8 mouse cellular contexts compared by ENCODE assay signal in genomic region chr16:72979407-72980219, GRCm38 (mm10).
A peak's percentile ranks its signal among the peaks of the same experiment; 100 is the strongest.
DNase-seq lines count a peak whose midpoint lies in the region; ATAC-seq and TF ChIP-seq lines count a peak whose summit lies in the region.

No protein-coding gene starts in this region.

- no peak overlapping the region for H3K9ac ChIP-seq in kidney, embryonic 16.5 days (replicated peaks; ENCODE audit: low read length)
- no peak overlapping the region for H3K9ac ChIP-seq in liver, adult 2 months (ENCODE audit: low read depth, low read length)
- no peak overlapping the region for H3K9ac ChIP-seq in neural tube, embryonic 11.5 days (ENCODE audit: low read length)

- peak; percentile 78 for ATAC-seq in granulocyte monocyte progenitor cell, adult 5-6 weeks (replicated peaks; ENCODE audit: poor library complexity, severe bottlenecking)
- ATAC-seq in kidney, embryonic 16.5 days (ENCODE audit: low FRiP score, low TSS enrichment) = peak; percentile 55
- ATAC-seq in neural tube, embryonic 11.5 days (ENCODE audit: insufficient read depth, low FRiP score, low TSS enrichment) = peak; percentile 45; the same call in 1 of the 2 replicates

- no peaks in the 10 kb centered on the region for H3K9me3 ChIP-seq in kidney, embryonic 16.5 days (ENCODE audit: low read length)
- no peaks in the 10 kb centered on the region for H3K9me3 ChIP-seq in neural tube, embryonic 11.5 days (ENCODE audit: control insufficient read depth, low read length)

- TF ChIP-seq POLR2A in liver, adult 2 months (IDR thresholded peaks at IDR 0.05; ENCODE audit: extremely low read depth, insufficient read depth, low read length) = no peak

- H3K27me3 ChIP-seq in kidney, embryonic 16.5 days (ENCODE audit: insufficient read depth, low read length) = no peaks in the 10 kb centered on the region
- no peaks in the 10 kb centered on the region for H3K27me3 ChIP-seq in liver, adult 2 months (ENCODE audit: control insufficient read depth, insufficient read depth, low read length)
- no peaks in the 10 kb centered on the region for H3K27me3 ChIP-seq in neural tube, embryonic 11.5 days (ENCODE audit: control insufficient read depth, insufficient read depth, low read length)

- H3K4me3 ChIP-seq in kidney, embryonic 16.5 days (ENCODE audit: low read length) = no peak overlapping the region
- H3K4me3 ChIP-seq in liver, adult 2 months (ENCODE audit: insufficient read depth, low read depth, low read length) = no peak overlapping the region
- H3K4me3 ChIP-seq in neural tube, embryonic 11.5 days (ENCODE audit: low read depth, low read length) = no peak overlapping the region

- no peak overlapping the region for H3K27ac ChIP-seq in kidney, embryonic 16.5 days (ENCODE audit: low read length)
- H3K27ac ChIP-seq in liver, adult 2 months (replicated peaks; ENCODE audit: insufficient read depth, low read depth, low read length) = no peak overlapping the region
- no peak overlapping the region for H3K27ac ChIP-seq in neural tube, embryonic 11.5 days (ENCODE audit: low read depth, low read length)

- no peaks in the 10 kb centered on the region for H3K36me3 ChIP-seq in kidney, embryonic 16.5 days (ENCODE audit: insufficient read depth, low read length)
- H3K36me3 ChIP-seq in liver, adult 2 months (ENCODE audit: control insufficient read depth, insufficient read depth, low read length) = no peaks in the 10 kb centered on the region
- no peaks in the 10 kb centered on the region; the same call in 1 of the 2 replicates for H3K36me3 ChIP-seq in neural tube, embryonic 11.5 days (ENCODE audit: control insufficient read depth, insufficient read depth, low read length)

- WGBS in kidney, embryonic 16.5 days = 31% methylated on average over 8 of the region's 8 CpGs
- WGBS in liver, adult 2 months = 25% methylated on average over 8 of the region's 8 CpGs
- 32% methylated on average over 8 of the region's 8 CpGs for WGBS in neural tube, embryonic 11.5 days

- peak; percentile 72 for DNase-seq in 416B (ENCODE audit: low read depth)
- peak; percentile 60 for DNase-seq in adrenal gland, adult 2 months
- peak; percentile 88 for DNase-seq in embryo, embryonic 10.5 days (ENCODE audit: low spot score)
- peak; percentile 51 for DNase-seq in liver, adult 2 months (ENCODE audit: extremely low read depth, low read depth, low spot score)
- peak; percentile 76 for DNase-seq in neural tube, embryonic 11.5 days (ENCODE audit: low spot score)
- peak; percentile 42 for DNase-seq in thymus, postnatal 25 days

- H3K79me2 ChIP-seq in liver, adult 2 months (ENCODE audit: control insufficient read depth, insufficient read depth, low read length) = no peaks in the 10 kb centered on the region

- no peak overlapping the region for H3K4me2 ChIP-seq in kidney, embryonic 16.5 days (replicated peaks; ENCODE audit: low read depth, low read length)
- H3K4me2 ChIP-seq in neural tube, embryonic 11.5 days (ENCODE audit: low read depth) = no peak overlapping the region

- peak; percentile 57 for TF ChIP-seq CTCF in liver, adult 2 months (IDR thresholded peaks at IDR 0.05; ENCODE audit: low read depth, low read length)

- H3K4me1 ChIP-seq in kidney, embryonic 16.5 days (ENCODE audit: insufficient read depth, low read length) = peaks cover 9% of the 10 kb centered on the region
- H3K4me1 ChIP-seq in liver, adult 2 months (ENCODE audit: control insufficient read depth, insufficient read depth, low read length) = peaks cover 5% of the 10 kb centered on the region; the same call in 1 of the 2 replicates
- peaks cover 5% of the 10 kb centered on the region; the same call in 1 of the 2 replicates for H3K4me1 ChIP-seq in neural tube, embryonic 11.5 days (ENCODE audit: control insufficient read depth, insufficient read depth, low read length)
